Mouse (Mus musculus) gastrocnemius, postnatal 25 days (tissue): ENCODE measurements around the gene Sfta2. TPM values are rescaled to one million over a fixed set of nuclear protein-coding genes. Genes with fewer than 3 reads are reported as not detected.

Experiments used
- DNase-seq: peaks from one replicate; pipeline ENCODE4 v3.0.0; 2022
- total RNA-seq, 2 experiments: library from RNA; stranded (reverse); gene quantifications; 1 replicate in 1 of 2; 2 replicates in 1 of 2; pipeline ENCODE4 v1.2.3; 2021

The Sfta2 gene
- total RNA-seq, 2 experiments from 2014 or later: not detected

DNA sequence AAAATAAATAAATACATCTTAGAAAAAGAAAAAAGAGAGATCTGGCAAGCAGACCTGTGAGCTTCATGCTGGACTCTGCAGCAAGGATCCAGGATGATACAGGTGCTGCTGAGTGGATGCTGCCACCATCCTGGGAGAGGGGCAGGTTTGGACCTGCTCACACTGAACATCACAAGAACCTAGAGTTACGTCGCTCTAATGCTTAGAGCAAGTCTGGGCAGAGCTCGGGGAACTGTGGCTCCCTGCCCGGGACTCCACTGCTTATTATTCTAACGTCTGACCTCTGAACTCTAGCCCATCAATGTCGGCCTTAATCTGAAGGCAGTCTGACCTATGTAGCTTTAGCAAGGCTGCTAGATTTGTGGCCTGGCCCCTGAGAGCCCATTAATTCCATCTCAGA is 79.2 kb downstream of the Sfta2 start:
- no peak for DNase-seq

- no peak for DNase-seq
These were observed 80.6 kb downstream of the Sfta2 start for GRCm38 (mm10) chr17:35681986-35682385.

DNA sequence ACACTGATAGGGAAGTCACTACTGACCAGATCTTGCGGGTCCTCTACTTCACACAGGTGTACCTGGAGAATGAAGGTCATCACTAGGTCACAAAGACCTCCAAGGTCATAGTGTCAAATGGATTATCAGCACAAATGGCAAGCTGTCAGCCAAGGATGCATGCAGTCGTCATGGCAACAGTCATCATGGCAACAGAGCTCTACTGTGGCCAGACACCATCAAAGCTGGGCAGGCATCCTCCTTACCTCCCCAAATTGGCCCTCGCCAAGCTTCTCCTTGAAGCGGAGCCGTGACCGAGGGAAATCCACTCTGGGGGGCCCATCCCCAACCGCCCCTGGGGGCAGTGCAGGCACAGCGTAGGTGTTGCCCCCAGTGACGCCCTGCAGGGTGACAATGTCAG is 83.7 kb downstream of the Sfta2 start:
- no peak for DNase-seq

DNA sequence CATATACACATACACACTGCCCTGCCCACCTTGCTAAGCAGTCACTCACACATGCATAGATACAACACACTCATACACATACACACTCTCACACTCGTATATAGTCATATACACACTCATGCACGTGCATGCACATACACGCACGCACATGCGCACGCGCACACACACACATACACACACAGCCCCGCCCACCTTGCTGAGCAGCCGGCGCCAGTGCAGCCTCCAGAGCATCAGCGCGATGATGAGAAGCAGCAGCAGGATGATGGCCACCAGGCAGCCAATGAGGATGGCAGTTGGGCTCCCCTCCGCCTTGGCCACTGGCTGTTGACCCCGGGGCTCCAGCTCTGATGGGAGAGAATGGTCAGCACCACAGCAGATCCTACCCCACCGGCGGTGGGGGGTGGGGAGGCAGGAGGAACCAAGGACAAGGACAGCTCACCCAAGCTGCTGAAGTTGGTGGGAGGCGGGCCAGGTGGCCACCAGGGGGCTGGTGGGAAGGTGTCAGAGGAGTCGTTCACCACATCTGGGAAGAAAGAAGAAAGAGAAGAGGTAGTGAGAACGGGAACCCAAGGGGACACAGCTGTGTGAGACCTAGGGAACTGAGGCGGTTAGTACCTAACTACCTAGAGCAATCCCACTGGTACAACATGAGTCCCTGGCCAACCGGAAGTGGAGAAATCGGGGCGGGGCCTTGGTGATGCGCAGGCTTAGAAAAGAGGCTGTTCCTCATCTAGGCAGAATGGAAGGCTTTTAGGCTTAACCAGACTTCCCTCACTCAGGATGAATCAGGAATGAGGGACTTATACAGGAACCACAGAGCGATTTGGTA is 87.2 kb downstream of the Sfta2 start:
- no peak for DNase-seq

DNA sequence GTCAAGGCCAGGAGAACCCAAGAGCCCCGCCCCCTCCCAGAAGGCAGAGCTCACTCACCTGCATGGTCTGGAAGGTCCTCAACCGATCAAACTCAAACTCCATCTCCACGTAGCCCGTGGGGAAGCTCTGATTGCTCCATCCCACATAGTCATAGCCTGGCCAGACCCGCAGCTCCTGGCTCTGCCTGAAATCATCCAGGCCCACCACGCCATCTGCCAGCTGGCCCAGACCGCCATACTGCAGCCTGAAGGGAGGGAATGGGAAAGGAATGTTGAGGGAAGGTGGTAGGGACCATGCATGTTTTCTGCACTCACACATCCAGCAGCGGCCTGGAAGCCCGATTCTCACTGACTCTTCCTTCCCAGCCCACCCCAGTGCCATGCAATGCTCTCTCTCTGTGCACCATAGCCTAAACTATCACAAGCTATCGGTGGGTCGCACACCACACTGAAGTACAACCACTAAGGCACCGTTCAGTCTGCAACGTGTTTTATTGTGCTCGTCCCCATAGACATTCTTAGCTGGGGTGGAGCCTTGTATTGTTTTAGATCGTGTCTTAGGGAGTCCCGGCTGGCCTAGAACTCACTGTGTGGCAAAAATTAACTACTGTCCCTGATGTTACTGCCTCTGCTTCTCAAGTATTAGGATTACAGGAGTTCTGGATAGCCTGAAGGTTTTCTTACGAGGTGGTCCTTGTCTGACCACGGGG is 88.7 kb downstream of the Sfta2 start:
- DNase-seq: no peak

DNA sequence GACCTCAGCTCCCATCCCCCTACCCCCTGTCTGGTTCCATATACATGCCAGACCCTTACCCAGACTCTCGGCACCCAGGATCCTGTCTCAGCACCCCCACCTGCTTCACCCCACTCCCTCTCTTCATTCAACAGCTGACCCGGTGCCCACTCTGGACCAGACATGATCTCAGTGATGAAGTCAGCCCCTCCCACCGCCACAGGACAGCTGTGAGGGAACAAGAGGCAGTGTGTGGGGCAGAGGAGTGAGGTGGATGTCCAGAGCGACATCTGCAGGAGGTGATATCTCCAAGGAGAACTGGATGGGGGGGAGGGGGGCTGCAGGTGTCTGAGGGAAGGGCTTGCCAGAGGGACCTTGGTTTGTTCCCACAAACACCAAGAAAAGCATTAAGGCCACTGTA is 90.5 kb downstream of the Sfta2 start:
- no peak for DNase-seq

DNA sequence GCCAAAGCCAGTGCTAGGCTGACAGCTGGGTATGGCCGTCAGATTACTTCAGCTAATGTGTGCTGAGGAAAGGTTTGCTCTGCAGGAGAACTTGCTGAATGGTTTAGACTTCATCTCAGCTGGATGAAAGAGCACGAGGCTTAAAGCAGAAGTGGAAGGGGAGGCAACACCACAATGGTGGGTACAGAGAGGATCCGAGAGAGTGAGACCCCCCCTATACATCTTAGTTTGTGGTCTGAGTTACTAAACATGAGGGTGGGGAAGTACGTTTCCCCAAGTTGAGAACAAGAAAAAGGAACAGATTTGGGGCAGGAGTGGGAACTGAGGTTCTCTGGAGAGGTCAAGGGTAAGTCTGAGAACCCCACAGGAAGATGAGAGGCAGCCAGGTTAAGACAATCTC is 91.0 kb downstream of the Sfta2 start:
- no peak for DNase-seq

GRCm38 (mm10) chr17:35693906-35694305 is 92.6 kb downstream of the Sfta2 start:
- no peak for DNase-seq

DNA sequence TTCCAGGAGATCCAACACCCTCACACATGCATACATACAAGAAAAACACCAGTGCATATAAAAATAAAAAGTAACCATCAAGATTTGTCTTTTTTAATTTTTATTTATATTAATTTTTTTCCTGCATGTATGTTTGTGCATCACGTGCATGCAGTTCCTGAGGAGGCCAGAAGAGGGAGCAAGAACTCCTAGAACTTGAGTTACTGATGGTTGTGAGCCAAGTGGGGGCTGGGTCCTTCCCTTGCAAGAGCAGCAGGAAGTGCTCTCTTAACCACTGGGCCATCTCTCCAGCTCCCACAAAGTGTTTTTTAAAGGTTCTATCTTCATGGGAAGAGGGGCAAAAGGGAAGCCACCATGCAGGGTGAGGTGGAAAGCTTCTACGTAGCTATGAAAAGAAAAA is 93.9 kb downstream of the Sfta2 start:
- no peak for DNase-seq

DNA sequence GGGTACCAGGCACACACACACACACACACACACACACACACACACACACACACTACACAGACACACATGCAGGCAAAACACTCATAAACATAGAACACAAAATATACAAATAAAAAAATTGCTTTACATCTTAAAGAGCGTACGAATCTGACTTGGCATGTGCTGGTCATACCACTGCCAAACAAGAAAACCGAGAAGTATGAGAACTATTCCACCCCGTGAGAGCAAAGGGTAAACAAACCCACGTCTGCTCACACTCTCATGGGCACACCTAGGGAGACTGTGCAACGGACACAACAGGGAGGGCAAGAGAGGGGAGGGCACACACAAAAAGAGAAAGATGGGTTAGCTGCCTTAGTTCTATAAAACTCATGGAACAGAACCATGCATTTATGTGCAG is 95.3 kb downstream of the Sfta2 start:
- no peak for DNase-seq

DNA sequence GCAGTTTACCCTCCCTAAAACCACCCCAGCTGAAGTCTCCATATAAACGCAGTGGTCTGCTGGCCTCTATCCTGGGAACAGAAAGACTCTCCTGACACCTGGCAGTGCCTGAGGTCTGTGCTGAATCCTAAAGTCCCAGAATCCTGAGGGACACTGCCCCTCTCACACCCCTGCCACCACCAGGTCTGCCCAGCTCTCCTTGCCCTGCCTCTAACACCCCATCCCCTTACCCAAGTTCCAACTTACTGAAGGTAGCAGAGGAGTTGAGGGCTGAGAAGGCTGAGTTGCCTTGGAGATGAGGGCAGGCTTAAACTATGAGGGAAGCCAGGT is 96.0 kb downstream of the Sfta2 start:
- no peak for DNase-seq

DNA sequence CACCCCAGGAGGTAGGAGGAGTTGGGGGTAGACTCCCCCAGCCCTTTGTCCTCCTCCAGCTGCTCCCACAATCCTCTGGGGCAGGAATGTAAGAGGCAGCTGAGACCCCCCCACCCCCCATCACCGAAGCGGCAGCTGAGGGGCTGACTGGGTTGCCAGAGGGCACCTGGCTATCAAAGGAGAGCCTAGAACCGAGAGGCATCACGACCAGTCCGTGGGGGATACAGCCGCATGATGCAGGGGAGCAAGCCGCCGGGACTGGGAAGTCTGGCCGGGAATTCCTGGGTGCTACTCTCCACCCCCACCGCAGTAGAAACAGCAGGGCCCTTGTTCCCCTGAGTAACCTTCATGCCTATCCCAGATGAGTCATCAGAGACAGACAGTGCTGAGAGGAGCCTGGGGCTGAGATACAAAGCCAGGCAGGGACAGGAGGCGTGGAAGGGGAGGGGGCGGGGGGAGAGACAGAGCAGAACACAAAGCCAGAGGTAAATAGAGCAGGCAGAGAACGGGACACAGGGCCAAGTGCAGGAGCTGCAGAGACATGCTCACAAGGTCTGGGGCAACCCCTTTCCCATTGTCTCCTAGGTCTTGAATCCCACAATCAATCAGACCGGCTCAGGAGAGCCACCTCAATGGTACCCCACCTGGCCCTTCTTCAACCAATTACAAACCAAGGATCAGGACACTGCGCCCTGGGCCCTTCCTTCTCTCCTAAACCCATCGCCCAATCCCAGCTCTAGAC is 96.6 kb downstream of the Sfta2 start:
- DNase-seq: peak; percentile 29

DNA sequence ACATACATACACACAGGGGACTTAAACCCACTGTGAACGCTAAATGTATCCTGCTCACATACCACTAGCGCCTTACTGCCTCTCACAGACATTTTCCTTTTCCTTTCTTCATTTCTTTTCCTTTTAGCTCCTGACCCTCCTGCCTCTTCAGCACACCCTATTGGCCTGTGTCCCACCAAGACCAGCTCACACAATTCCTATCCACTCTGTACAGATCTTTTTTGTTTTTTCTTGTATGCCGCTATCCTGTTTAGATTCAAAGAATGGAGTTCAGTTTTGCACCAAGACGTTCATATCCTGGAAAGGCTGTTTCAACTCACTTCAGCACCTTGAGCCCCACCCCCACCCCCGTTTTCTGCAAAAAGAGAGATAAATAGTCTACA is 97.1 kb downstream of the Sfta2 start:
- DNase-seq: no peak

GRCm38 (mm10) chr17:35699919-35700318 is 98.6 kb downstream of the Sfta2 start:
- DNase-seq: peak; percentile 88

Other genes with a start within 250 kb of the Sfta2 start
- 1 to 10 TPM; 2.2 to 3.9 TPM for gene H2-Q4, start 221.9 kb upstream of the Sfta2 start, total RNA-seq
- not detected for gene H2-Q6, start 176.7 kb upstream of the Sfta2 start, total RNA-seq
- under 1 TPM; 0.38 to 0.70 TPM for gene H2-Q7, start 162.4 kb upstream of the Sfta2 start, total RNA-seq
- gene H2-Q10, start 131.5 kb upstream of the Sfta2 start, total RNA-seq: 1 to 10 TPM in 1 of 2 experiments, under 1 TPM in 1; 0.15 to 1.3 TPM
- gene Pou5f1, start 95.5 kb upstream of the Sfta2 start, total RNA-seq: under 1 TPM in 1 of 2 experiments, not detected in 1; 0.27 TPM
- gene Tcf19, start 84.7 kb upstream of the Sfta2 start, total RNA-seq: 1 to 10 TPM; 1.5 to 2.9 TPM
- gene Cchcr1, start 84.4 kb upstream of the Sfta2 start, total RNA-seq: 1 to 10 TPM; 2.5 to 2.7 TPM
- not detected for gene Psors1c2, start 68.3 kb upstream of the Sfta2 start, total RNA-seq
- gene Cdsn, start 49.4 kb upstream of the Sfta2 start, total RNA-seq: under 1 TPM in 1 of 2 experiments, not detected in 1; 0.91 TPM
- not detected for gene 2300002M23Rik, start 34.1 kb upstream of the Sfta2 start, total RNA-seq
- gene Gm9573, start 25.1 kb downstream of the Sfta2 start, total RNA-seq: not detected
- gene Mucl3, start 42.1 kb downstream of the Sfta2 start, total RNA-seq: not detected
- 10 to 100 TPM in 1 of 2 experiments, 1 to 10 TPM in 1; 9.9 to 14.7 TPM for gene Vars2, start 66.0 kb downstream of the Sfta2 start, total RNA-seq
- gene Gtf2h4, start 72.2 kb downstream of the Sfta2 start, total RNA-seq: 10 to 100 TPM; 14.7 to 15.3 TPM
- gene Ddr1, start 103.1 kb downstream of the Sfta2 start, total RNA-seq: 10 to 100 TPM; 14.1 to 16.1 TPM
- 1 to 10 TPM; 4.0 to 4.5 TPM for gene Ier3, start 220.1 kb downstream of the Sfta2 start, total RNA-seq
- 10 to 100 TPM; 41.0 to 46.3 TPM for gene Flot1, start 221.7 kb downstream of the Sfta2 start, total RNA-seq
- gene Tubb5, start 236.8 kb downstream of the Sfta2 start, total RNA-seq: 10 to 100 TPM; 39.2 to 54.5 TPM
- gene Mdc1, start 240.0 kb downstream of the Sfta2 start, total RNA-seq: 1 to 10 TPM; 3.7 to 5.2 TPM